Mouse (Mus musculus) gastrocnemius, adult 2 months (tissue): ENCODE measurements around the gene Fntb. TPM values are rescaled to one million over a fixed set of nuclear protein-coding genes. Genes with fewer than 3 reads are reported as not detected.
A peak's percentile ranks its signal among the peaks of the same experiment; 100 is the strongest.
"Not testable (repeated sequence)": the region's sequence is repeated elsewhere in the genome, so short reads cannot be mapped to it uniquely, and the experiment has no call there.

ENCODE experiments used
- DNase-seq: peaks from one replicate; pipeline ENCODE4 v3.0.0; 2022
- H3K27ac ChIP-seq: fragments of 200-600 bp; 2 replicates; pipeline ENCODE4 v1.8.1; 2022; ENCODE audit warnings: mild to moderate bottlenecking
- H3K4me3 ChIP-seq: fragments of 200-600 bp; 2 replicates; pipeline ENCODE4 v1.8.1; 2022; ENCODE audit warnings: mild to moderate bottlenecking, moderate library complexity
- CTCF ChIP-seq: fragments of 200-600 bp; IDR thresholded peaks from 2 replicates; pipeline ENCODE4 v1.8.1; 2022; ENCODE audit warnings: antibody characterized with exemption, mild to moderate bottlenecking, moderate library complexity
- intact Hi-C: fragments of 180-260 bp; cut with DNase I; formaldehyde crosslinking; loops from one replicate; pipeline ENCODE4 v1.15.1; 2025
- total RNA-seq, 2 experiments: library from RNA; stranded (reverse); gene quantifications; 2 replicates each; pipeline ENCODE4 v1.2.3; 2021

The Fntb gene
- total RNA-seq, 2 experiments from 2014 or later: 11.2 to 13.3 TPM

- no peak for TF ChIP-seq CTCF
- no peak overlapping the region for H3K4me3 ChIP-seq
- DNase-seq: no peak
- peak overlapping the region; percentile 3; the same call in 1 of the 2 replicates for H3K27ac ChIP-seq
- intact Hi-C loops: no loop called here
Measured at GRCm38 (mm10) chr12:76775132-76775531, 9.7 kb downstream of the Fntb start.

GRCm38 (mm10) chr12:76776898-76777297, 11.5 kb downstream of the Fntb start:
- intact Hi-C loops: no loop called here
- Histone ChIP-seq H3K27ac (no peak overlapping the region), H3K4me3 (no peak overlapping the region)
- no peak for DNase-seq
- no peak for TF ChIP-seq CTCF

- Histone ChIP-seq H3K27ac (no peak overlapping the region), H3K4me3 (no peak overlapping the region)
- DNase-seq: no peak
- peak; percentile 19; the same call in 1 of the 2 replicates for TF ChIP-seq CTCF
- intact Hi-C loops: no loop called here
Measured at GRCm38 (mm10) chr12:76777845-76778244, 12.5 kb downstream of the Fntb start.

GRCm38 (mm10) chr12:76778305-76779083, 13.1 kb downstream of the Fntb start:
- Histone ChIP-seq H3K27ac (no peak overlapping the region), H3K4me3 (no peak overlapping the region)
- intact Hi-C loops: no loop called here
- TF ChIP-seq CTCF: no peak
- no peak for DNase-seq

GRCm38 (mm10) chr12:76779951-76780350, 14.6 kb downstream of the Fntb start:
- no peak overlapping the region for H3K27ac ChIP-seq
- intact Hi-C loops: no loop called here

GRCm38 (mm10) chr12:76780639-76781468, 15.5 kb downstream of the Fntb start:
- TF ChIP-seq CTCF: no peak
- no peak overlapping the region for H3K4me3 ChIP-seq
- H3K27ac ChIP-seq: no peak overlapping the region
- no peak for DNase-seq
- intact Hi-C loops: no loop called here

More at GRCm38 (mm10) chr12:76779951-76780350, 14.6 kb downstream of the Fntb start:
- DNase-seq: no peak
- no peak overlapping the region for H3K4me3 ChIP-seq
- no peak for TF ChIP-seq CTCF

- intact Hi-C loops: no loop called here
- peak; percentile 68 for DNase-seq
- TF ChIP-seq CTCF: no peak
Measured at GRCm38 (mm10) chr12:76784056-76784619, 18.7 kb downstream of the Fntb start.

GRCm38 (mm10) chr12:76790446-76791084, 25.2 kb downstream of the Fntb start:
- Histone ChIP-seq H3K4me3 (no peak overlapping the region), H3K27ac (no peak overlapping the region)
- no peak for DNase-seq
- intact Hi-C loops: no loop called here
- TF ChIP-seq CTCF: no peak

More at GRCm38 (mm10) chr12:76784056-76784619, 18.7 kb downstream of the Fntb start:
- no peak overlapping the region for H3K4me3 ChIP-seq
- peak overlapping the region; percentile 73 for H3K27ac ChIP-seq

- H3K4me3 ChIP-seq, DNase-seq, H3K27ac ChIP-seq, intact Hi-C loops: not testable (repeated sequence)
Measured at GRCm38 (mm10) chr12:76792540-76792939, 27.2 kb downstream of the Fntb start.

GRCm38 (mm10) chr12:76795350-76795749, 30.0 kb downstream of the Fntb start, which contains the start of gene Gpx2:
Gpx2 (minus strand) TSS chr12:76795554.
- DNase-seq: no peak
- H3K4me3 ChIP-seq: no peak within 1 kb of the TSS
- intact Hi-C loops: no loop called here
- no peak within 1 kb of the TSS for H3K27ac ChIP-seq
- no peak for TF ChIP-seq CTCF

GRCm38 (mm10) chr12:76796938-76797539, 31.6 kb downstream of the Fntb start:
- no peak overlapping the region for H3K27ac ChIP-seq

GRCm38 (mm10) chr12:76798008-76798720, 32.8 kb downstream of the Fntb start:
- DNase-seq: no peak
- Histone ChIP-seq H3K4me3 (no peak overlapping the region), H3K27ac (no peak overlapping the region)
- no peak for TF ChIP-seq CTCF
- intact Hi-C loops: no loop called here

More at GRCm38 (mm10) chr12:76796938-76797539, 31.6 kb downstream of the Fntb start:
- TF ChIP-seq CTCF: no peak
- no peak overlapping the region for H3K4me3 ChIP-seq
- no peak for DNase-seq
- intact Hi-C loops: no loop called here
